Mouse (Mus musculus) small intestine, adult 2 months (tissue): ENCODE measurements around the gene Pnp2.

Experiments
- CTCF ChIP-seq: fragments of 200-500 bp; IDR thresholded peaks from 2 replicates; pipeline ENCODE4 v1.5.1; 2012; ENCODE audit warnings: low read depth, mild to moderate bottlenecking, control low read depth, inconsistent platforms, low read length, moderate library complexity, mixed read lengths; ENCODE audit not compliant: insufficient replicate concordance, insufficient read length; ENCODE audit errors: extremely low read depth
- POLR2A ChIP-seq: fragments of 200-500 bp; IDR thresholded peaks from 2 replicates; pipeline ENCODE4 v1.6.1; 2012; ENCODE audit warnings: low read depth, mild to moderate bottlenecking, control low read depth, inconsistent platforms, low read length, moderate library complexity

GRCm38 (mm10) chr14:50973700-50974099 is 17.9 kb downstream of the Pnp2 start:
- TF ChIP-seq POLR2A (no peak), CTCF (no peak)
